Mouse (Mus musculus): ENCODE data around the gene Pipox. TPM values are rescaled to one million over a fixed set of nuclear protein-coding genes. Genes with fewer than 3 reads are reported as not detected.

The Pipox gene
- total RNA-seq, 2 experiments from 2014 or later = 0.70 to 1.3 TPM

GRCm38 (mm10) chr11:77874685-77875231, 19.1 kb downstream of the Pipox start:
- intact Hi-C loops (cut with DNase I) = no loop called here
- no peak for TF ChIP-seq CTCF (IDR thresholded peaks at IDR 0.05)

DNA sequence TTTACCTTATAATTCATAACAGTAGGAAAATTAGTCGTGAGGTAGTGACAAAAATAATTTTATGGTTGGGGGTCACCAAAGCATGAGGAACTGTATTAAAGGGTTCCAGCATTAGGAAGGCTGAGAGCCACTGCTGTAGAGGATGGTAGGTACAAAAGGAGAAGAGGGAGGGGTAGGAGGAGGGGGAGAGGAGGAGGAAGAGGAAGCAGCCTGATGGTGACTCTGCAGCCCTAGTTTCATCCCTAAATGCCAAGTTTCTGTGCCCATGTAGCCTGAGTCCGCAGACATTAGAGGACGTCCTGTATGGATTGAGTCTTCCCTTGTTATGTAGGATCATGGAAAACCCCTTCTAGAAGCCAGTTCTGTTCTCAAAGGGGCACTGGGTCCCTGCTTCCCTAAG, 20.8 kb downstream of the Pipox start:
- Histone ChIP-seq H3K27ac (peak overlapping the region; percentile 87), H3K4me3 (no peak overlapping the region)
- TF ChIP-seq CTCF (IDR thresholded peaks at IDR 0.05) = no peak
- intact Hi-C loops (cut with DNase I) = no loop called here
- DNase-seq (ENCODE audit: extremely low spot score in 1 of 2, low spot score in 2 of 2) = no peak

More at GRCm38 (mm10) chr11:77874685-77875231, 19.1 kb downstream of the Pipox start:
- H3K4me3 ChIP-seq = no peak overlapping the region
- no peak for DNase-seq (ENCODE audit: extremely low spot score in 1 of 2, low spot score in 2 of 2)
- no peak overlapping the region for H3K27ac ChIP-seq

DNA sequence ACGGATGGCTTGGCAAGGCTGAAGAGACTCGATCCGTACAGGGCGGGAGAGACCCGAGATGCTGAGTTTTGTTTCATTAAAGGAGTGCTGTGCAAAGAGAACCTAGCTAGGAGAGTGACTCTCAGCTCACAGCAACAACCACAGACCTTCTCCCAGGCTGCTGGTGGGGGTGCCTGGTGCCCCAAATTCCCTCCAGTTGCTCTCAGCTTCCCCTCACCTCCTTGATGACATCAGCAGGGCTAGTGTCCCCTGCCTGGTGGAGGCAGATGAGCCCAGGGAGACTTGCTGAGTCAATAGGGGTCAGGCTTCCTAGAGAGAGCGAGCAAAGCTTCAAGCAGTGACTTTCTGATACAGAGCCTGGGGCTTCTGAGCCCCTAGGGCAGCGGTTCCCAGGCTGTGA, 21.2 kb downstream of the Pipox start:
- TF ChIP-seq CTCF (IDR thresholded peaks at IDR 0.05) = no peak
- peak in 1 of 2 experiments; percentile 17 for DNase-seq (ENCODE audit: extremely low spot score in 1 of 2, low spot score in 2 of 2)

DNA sequence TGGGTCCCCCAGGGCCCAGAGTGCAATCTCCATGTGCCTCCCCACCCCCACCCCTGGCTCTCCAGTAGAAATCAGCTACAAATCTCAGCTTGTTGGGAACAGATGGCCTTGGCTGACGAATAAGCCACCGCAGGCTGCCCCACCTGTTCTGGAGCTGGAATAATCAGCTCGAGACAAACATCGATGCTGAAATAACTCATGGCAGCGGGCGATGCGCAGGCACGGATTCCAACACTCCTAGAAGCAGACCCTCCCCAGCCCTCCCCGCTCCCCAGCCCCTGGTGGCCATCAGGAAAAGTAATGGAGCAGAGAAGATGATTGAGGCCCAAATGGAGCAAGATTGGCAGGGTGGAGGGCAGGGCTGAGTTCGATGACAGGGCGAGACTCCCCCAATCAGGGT, 21.7 kb downstream of the Pipox start:
- Histone ChIP-seq H3K4me3 (no peak overlapping the region), H3K27ac (peak overlapping the region; percentile 87)
- TF ChIP-seq CTCF (IDR thresholded peaks at IDR 0.05) = no peak; the same call in none of the 2 replicates
- intact Hi-C loops (cut with DNase I) = no loop called here
- DNase-seq (ENCODE audit: extremely low spot score in 1 of 2, low spot score in 2 of 2) = peak; percentile 39 to 62

More for the DNA sequence above, 21.2 kb downstream of the Pipox start:
- intact Hi-C loops (cut with DNase I) = no loop called here
- no peak overlapping the region for H3K4me3 ChIP-seq
- H3K27ac ChIP-seq = peak overlapping the region; percentile 87

DNA sequence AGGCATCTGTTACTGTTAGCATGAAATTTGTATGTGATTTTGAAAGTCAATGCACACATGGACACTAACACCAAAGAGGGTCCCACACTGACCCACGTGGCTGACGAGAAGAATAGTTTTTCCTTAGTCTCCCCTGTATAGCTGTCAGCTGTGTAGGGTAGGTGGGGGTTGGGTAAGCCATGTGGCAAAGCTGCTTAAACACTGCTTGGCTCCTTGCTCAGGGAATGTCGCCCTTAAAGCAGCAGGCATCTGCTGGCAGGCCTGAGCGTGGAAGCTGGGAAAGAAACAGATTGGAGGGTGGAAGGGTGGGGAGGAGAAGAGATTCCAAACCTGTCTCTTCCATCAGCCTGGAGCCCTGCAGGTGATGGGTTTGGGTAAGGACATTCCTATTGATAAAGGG, 22.5 kb downstream of the Pipox start:
- no peak overlapping the region for H3K4me3 ChIP-seq
- intact Hi-C loops (cut with DNase I) = loop anchor here (2.0 kb wide), 1 partner anchor 17 kb away; no protein-coding TSS in a partner anchor
- TF ChIP-seq CTCF (IDR thresholded peaks at IDR 0.05) = no peak
- DNase-seq (ENCODE audit: extremely low spot score in 1 of 2, low spot score in 2 of 2) = peak; percentile 58 to 69
- peak overlapping the region; percentile 63; the same call in 1 of the 2 replicates for H3K27ac ChIP-seq

DNA sequence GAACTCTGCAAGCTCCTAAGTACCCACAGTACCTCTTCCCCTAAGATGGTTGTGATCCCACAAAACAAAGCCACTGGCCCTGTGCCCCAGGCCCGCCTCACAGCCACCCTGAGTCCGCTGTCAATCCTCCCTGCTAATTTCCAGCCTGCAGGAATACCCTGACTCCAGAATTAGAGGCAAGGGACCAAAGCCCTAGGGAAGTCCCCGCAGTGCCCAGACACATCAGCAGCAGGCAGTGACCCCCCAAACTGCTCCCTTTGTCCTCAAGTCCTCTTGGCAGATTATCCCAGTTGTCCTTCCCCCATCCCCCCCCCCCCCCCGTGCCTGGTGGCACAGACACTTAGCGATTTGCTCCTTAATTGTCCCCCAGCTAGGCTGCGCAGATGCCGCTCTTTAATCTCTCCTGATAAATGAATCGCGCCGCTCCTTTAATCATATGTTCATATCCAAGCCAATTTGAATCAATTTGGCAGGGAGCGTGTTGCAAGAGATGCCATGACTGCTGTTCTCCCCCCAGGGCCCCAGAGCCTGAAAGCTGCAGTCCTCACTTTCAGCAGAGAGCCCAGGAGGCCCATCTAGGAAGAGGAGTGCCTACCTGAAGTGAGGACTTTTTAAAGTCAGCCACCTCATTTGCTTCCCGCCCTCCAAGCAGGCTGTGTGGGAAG, 26.3 kb downstream of the Pipox start:
- no peak for TF ChIP-seq CTCF (IDR thresholded peaks at IDR 0.05)
- peak in 1 of 2 experiments; percentile 11 for DNase-seq (ENCODE audit: extremely low spot score in 1 of 2, low spot score in 2 of 2)
- Histone ChIP-seq H3K4me3 (no peak overlapping the region), H3K27ac (peak overlapping the region; percentile 67; the same call in 1 of the 2 replicates)
- intact Hi-C loops (cut with DNase I) = no loop called here

DNA sequence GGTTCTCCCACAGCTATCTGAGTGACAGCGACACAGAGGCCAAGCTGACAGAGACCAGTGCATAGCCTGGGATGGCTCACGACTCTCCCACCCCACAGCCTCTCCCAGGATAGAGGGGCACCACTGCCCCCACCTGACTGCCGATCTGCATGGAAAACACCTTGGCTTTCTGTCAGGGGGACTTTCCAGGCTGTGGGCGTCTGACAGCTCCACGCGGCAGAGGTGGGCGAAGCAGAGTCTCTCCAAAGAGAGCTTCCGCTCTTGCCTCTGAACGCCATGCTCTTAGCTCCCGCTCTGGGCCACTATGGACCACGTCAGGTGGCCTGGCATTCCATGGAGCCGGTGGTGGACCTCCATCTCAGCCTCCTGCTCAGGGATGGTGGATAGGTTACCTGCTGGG, 29.1 kb downstream of the Pipox start:
- H3K27ac ChIP-seq = peak overlapping the region; percentile 28; the same call in 1 of the 2 replicates
- H3K4me3 ChIP-seq = no peak overlapping the region
- intact Hi-C loops (cut with DNase I) = no loop called here
- no peak for TF ChIP-seq CTCF (IDR thresholded peaks at IDR 0.05)
- no peak for DNase-seq (ENCODE audit: extremely low spot score in 1 of 2, low spot score in 2 of 2)

DNA sequence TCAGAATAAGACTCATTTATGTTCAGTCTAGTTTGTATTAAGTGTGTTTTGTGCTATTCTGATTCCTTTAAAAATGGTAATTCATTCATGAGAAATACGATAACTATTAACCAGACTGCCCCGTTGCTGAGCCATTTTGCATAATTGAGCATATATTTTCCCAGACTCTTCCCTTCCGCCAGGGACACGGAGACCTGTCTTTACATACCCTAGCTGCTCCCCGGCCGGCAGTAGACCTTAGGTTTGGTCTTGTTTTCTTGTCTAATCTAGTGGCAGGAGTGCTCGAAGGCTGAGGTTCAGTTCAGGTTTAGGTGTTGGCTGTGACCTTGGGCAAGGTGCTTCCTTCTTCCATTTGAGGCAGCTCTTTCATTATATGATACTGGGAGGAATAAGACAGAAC, 31.0 kb downstream of the Pipox start:
- intact Hi-C loops (cut with DNase I) = no loop called here
- DNase-seq (ENCODE audit: extremely low spot score in 1 of 2, low spot score in 2 of 2) = no peak
- Histone ChIP-seq H3K27ac (no peak overlapping the region), H3K4me3 (no peak overlapping the region)
- no peak for TF ChIP-seq CTCF (IDR thresholded peaks at IDR 0.05)

DNA sequence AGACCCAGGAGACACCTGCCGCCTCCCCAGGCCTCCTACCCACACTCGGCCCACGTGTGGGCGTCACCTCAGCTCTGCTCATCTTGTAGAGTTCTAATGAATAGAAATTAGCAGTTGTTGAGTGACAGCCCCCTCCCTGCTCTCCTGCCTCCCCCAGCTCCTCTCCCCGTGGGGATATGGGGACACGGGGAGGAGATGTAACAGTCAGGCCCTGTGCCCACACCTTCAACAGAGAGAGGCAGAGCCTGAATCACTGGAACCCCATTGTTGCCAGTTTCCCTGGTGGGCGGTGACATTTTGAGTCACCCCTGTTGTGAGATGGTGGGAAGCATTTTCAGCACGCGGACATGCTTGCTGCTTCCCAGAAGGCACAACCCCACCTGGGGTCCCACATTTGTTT, 32.9 kb downstream of the Pipox start:
- no peak for TF ChIP-seq CTCF (IDR thresholded peaks at IDR 0.05)
- intact Hi-C loops (cut with DNase I) = no loop called here
- Histone ChIP-seq H3K4me3 (no peak overlapping the region), H3K27ac (peak overlapping the region; percentile 34; the same call in 1 of the 2 replicates)
- peak; percentile 69 to 76 for DNase-seq (ENCODE audit: extremely low spot score in 1 of 2, low spot score in 2 of 2)

DNA sequence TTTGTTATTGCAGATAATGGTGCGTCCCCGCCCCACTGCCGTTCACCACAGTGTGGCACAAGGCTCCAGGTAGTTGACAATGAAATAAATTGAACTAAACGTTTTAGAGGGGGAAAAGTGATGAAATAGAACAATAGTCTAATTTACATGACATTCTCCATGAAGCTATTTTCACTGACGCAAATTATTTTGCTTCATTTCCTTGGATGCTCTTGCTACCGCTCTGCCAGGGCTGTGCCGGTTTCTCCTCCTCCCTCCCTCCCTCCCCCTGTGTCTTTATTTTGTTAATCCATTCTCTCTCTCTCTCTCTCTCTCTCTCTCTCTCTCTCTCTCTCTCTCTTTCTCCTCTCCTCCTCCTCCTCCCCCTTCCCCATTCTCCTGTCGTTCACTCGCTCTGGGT, 35.3 kb downstream of the Pipox start:
- H3K27ac ChIP-seq = no peak overlapping the region
- no peak for DNase-seq (ENCODE audit: extremely low spot score in 1 of 2, low spot score in 2 of 2)
- no peak overlapping the region for H3K4me3 ChIP-seq
- TF ChIP-seq CTCF (IDR thresholded peaks at IDR 0.05) = no peak
- intact Hi-C loops (cut with DNase I) = no loop called here

DNA sequence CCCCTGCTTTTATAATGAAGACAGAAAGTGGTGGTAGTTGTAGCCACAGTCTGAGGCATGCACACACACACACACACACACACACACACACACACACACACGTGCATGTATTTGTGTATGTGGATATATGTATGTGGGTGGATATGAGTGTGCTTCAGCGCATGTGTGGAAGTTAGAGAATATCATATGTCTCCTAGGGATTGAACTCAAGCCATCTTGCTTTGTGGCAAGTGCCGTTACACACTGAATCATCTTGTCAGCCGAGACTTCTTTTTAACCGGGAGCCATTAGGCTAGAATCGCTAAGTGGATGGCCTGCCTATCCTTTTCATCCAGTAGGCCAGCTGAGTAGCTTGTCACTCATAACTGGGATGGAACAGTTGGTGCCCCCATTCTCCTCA, 36.8 kb downstream of the Pipox start:
- Histone ChIP-seq H3K27ac (no peak overlapping the region; the same call in none of the 2 replicates), H3K4me3 (no peak overlapping the region)
- DNase-seq (ENCODE audit: extremely low spot score in 1 of 2, low spot score in 2 of 2) = no peak
- intact Hi-C loops (cut with DNase I) = no loop called here
- no peak for TF ChIP-seq CTCF (IDR thresholded peaks at IDR 0.05)

- intact Hi-C loops (cut with DNase I) = loop anchor here (2.0 kb wide), 1 partner anchor 15 kb away; no protein-coding TSS in a partner anchor
- peak overlapping the region; percentile 24; the same call in 1 of the 2 replicates for H3K27ac ChIP-seq
- DNase-seq (ENCODE audit: extremely low spot score in 1 of 2, low spot score in 2 of 2) = no peak
- no peak overlapping the region for H3K4me3 ChIP-seq
- TF ChIP-seq CTCF (IDR thresholded peaks at IDR 0.05) = no peak
Observed at GRCm38 (mm10) chr11:77855396-77855795, 38.5 kb downstream of the Pipox start.
